Mouse (Mus musculus): Measurements from ENCODE around the gene Capn3.

GRCm38 (mm10) chr2:120414738-120415414, 40.9 kb upstream of the Capn3 start:
- TF ChIP-seq POLR2A (IDR thresholded peaks at IDR 0.05; ENCODE audit: control insufficient read depth, extremely low read depth, insufficient read depth, low read length, poor library complexity) (no peak), CTCF (IDR thresholded peaks at IDR 0.05; ENCODE audit: borderline replicate concordance, control insufficient read depth, extremely low read depth, insufficient read depth, low read length, poor library complexity) (no peak)

All from thymus, adult 2 months (tissue).